Comparison of ENCODE assay signal across 24 mouse cellular contexts in the genomic region with DNA sequence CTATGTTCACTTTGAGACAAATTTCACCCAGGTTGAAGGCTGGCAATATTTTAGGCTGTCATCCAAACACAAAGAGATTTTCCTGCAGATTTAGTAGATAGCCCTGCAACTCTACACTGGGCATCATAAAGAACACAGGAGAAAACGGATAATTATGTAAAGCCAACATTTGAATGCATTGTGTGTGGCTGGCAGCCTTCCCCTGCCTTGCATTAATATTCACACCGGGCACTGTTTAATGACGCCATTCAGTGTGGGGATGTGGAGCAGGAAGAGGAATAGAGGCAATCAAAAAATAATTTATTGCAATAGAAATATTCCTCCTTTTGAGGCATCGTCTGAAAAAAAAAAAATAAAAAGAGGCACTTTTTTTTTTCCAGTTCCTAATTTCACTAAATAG.
A peak's percentile ranks its signal among the peaks of the same experiment; 100 is the strongest.
DNase-seq lines count a peak whose midpoint lies in the region; ATAC-seq lines count a peak whose summit lies in the region.
"Had no signal": no experiment of that assay in that cellular context is flagged by ENCODE, and none has a peak within 500 bp of the region (broad histone marks: within the 10 kb centered on the region; RNA-seq: fewer than 3 reads in every experiment).

No protein-coding gene starts in this region.

- no peak overlapping the region for H3K4me3 ChIP-seq in hindbrain, embryonic 16.5 days (ENCODE audit: low read length)
- no peak overlapping the region for H3K4me3 ChIP-seq in hindbrain, embryonic 12.5 days
- H3K4me3 ChIP-seq in forebrain, embryonic 14.5 days (ENCODE audit: low read depth, low read length) = no peak overlapping the region
- H3K4me3 ChIP-seq in midbrain, embryonic 13.5 days (replicated peaks) = no peak overlapping the region
- H3K4me3 ChIP-seq in neural tube, embryonic 14.5 days (ENCODE audit: low read depth, low read length) = no peak overlapping the region
- H3K4me3 ChIP-seq: embryonic facial prominence, embryonic 12.5 days; gastrocnemius, adult 2 months; heart, embryonic 10.5 days; intestine, embryonic 15.5 days; limb, embryonic 12.5 days had no signal

- H3K27ac ChIP-seq in hindbrain, embryonic 16.5 days (ENCODE audit: low read depth, low read length) = no peak overlapping the region
- no peak overlapping the region for H3K27ac ChIP-seq in hindbrain, embryonic 12.5 days
- H3K27ac ChIP-seq in forebrain, embryonic 14.5 days (ENCODE audit: low read depth, low read length) = no peak overlapping the region
- peak overlapping the region; percentile 27; the same call in 1 of the 2 replicates for H3K27ac ChIP-seq in midbrain, embryonic 13.5 days
- H3K27ac ChIP-seq in neural tube, embryonic 14.5 days (ENCODE audit: low read depth, low read length) = peak overlapping the region; percentile 40; the same call in 1 of the 2 replicates
- H3K27ac ChIP-seq: embryonic facial prominence, embryonic 12.5 days; gastrocnemius, adult 2 months; heart, embryonic 10.5 days; intestine, embryonic 15.5 days; limb, embryonic 12.5 days had no signal

- 16% methylated on average over 4 of the region's 4 CpGs for WGBS in hindbrain, embryonic 16.5 days
- WGBS in hindbrain, embryonic 12.5 days = 57% methylated on average over 4 of the region's 4 CpGs
- 7% methylated on average over 4 of the region's 4 CpGs for WGBS in forebrain, embryonic 14.5 days
- 18% methylated on average over 4 of the region's 4 CpGs for WGBS in midbrain, embryonic 13.5 days
- 26% methylated on average over 4 of the region's 4 CpGs for WGBS in neural tube, embryonic 14.5 days

- no peaks in the 10 kb centered on the region for H3K36me3 ChIP-seq in hindbrain, embryonic 16.5 days (ENCODE audit: control insufficient read depth, insufficient read depth, low read length)
- no peaks in the 10 kb centered on the region for H3K36me3 ChIP-seq in hindbrain, embryonic 12.5 days
- H3K36me3 ChIP-seq in forebrain, embryonic 14.5 days (ENCODE audit: control insufficient read depth, insufficient read depth, low read length) = no peaks in the 10 kb centered on the region
- no peaks in the 10 kb centered on the region for H3K36me3 ChIP-seq in midbrain, embryonic 13.5 days
- H3K36me3 ChIP-seq in neural tube, embryonic 14.5 days (ENCODE audit: control insufficient read depth, insufficient read depth, low read length) = no peaks in the 10 kb centered on the region
- H3K36me3 ChIP-seq: embryonic facial prominence, embryonic 12.5 days; heart, embryonic 10.5 days; intestine, embryonic 15.5 days; limb, embryonic 12.5 days had no signal

- no peaks in the 10 kb centered on the region for H3K9me3 ChIP-seq in hindbrain, embryonic 16.5 days (ENCODE audit: control insufficient read depth, low read length)
- H3K9me3 ChIP-seq in hindbrain, embryonic 12.5 days (replicated peaks) = no peaks in the 10 kb centered on the region
- H3K9me3 ChIP-seq in forebrain, embryonic 14.5 days (replicated peaks; ENCODE audit: control insufficient read depth, low read length) = no peaks in the 10 kb centered on the region
- H3K9me3 ChIP-seq in midbrain, embryonic 13.5 days = no peaks in the 10 kb centered on the region
- no peaks in the 10 kb centered on the region for H3K9me3 ChIP-seq in neural tube, embryonic 14.5 days (ENCODE audit: control insufficient read depth, low read length)
- H3K9me3 ChIP-seq: embryonic facial prominence, embryonic 12.5 days; heart, embryonic 10.5 days; intestine, embryonic 15.5 days; limb, embryonic 12.5 days had no signal

- H3K27me3 ChIP-seq in hindbrain, embryonic 16.5 days (replicated peaks; ENCODE audit: control insufficient read depth, insufficient read depth, low read length) = no peaks in the 10 kb centered on the region
- H3K27me3 ChIP-seq in hindbrain, embryonic 12.5 days = no peaks in the 10 kb centered on the region
- H3K27me3 ChIP-seq in forebrain, embryonic 14.5 days (replicated peaks; ENCODE audit: control insufficient read depth, insufficient read depth, low read length) = no peaks in the 10 kb centered on the region
- no peaks in the 10 kb centered on the region for H3K27me3 ChIP-seq in midbrain, embryonic 13.5 days
- H3K27me3 ChIP-seq in neural tube, embryonic 14.5 days (ENCODE audit: control insufficient read depth, insufficient read depth, low read length) = no peaks in the 10 kb centered on the region
- H3K27me3 ChIP-seq: embryonic facial prominence, embryonic 12.5 days; intestine, embryonic 15.5 days; limb, embryonic 12.5 days had no signal

- no peak overlapping the region for H3K4me2 ChIP-seq in hindbrain, embryonic 16.5 days (ENCODE audit: low read length)
- H3K4me2 ChIP-seq in hindbrain, embryonic 12.5 days (replicated peaks) = no peak overlapping the region
- no peak overlapping the region for H3K4me2 ChIP-seq in forebrain, embryonic 14.5 days (ENCODE audit: low read length)
- no peak overlapping the region; the same call in 1 of the 2 replicates for H3K4me2 ChIP-seq in midbrain, embryonic 13.5 days (replicated peaks)
- H3K4me2 ChIP-seq in neural tube, embryonic 14.5 days (ENCODE audit: low read depth, low read length) = no peak overlapping the region
- H3K4me2 ChIP-seq: embryonic facial prominence, embryonic 12.5 days; intestine, embryonic 15.5 days; limb, embryonic 12.5 days; liver, embryonic 11.5 days had no signal

- peak; percentile 71 for DNase-seq in forebrain, embryonic 14.5 days (ENCODE audit: low spot score)
- DNase-seq in frontal cortex, postnatal 14 days (ENCODE audit: low spot score in 2 of 2) = no peak
- no peak for DNase-seq in right cerebral cortex, adult 18-20 months
- DNase-seq: adrenal gland, postnatal 10 days; cerebellum, adult 2 months; cerebellum, postnatal 25 days; gastrocnemius, adult 2 months; kidney, adult 8-10 months; kidney, postnatal 14 days; lung, adult 18-20 months; lung, postnatal 10 days; thymus, adult 18-20 months; thymus, postnatal 36 days had no signal

- ATAC-seq in hindbrain, embryonic 16.5 days = peak; percentile 70; the same call in 1 of the 2 replicates
- no peak for ATAC-seq in hindbrain, embryonic 12.5 days (ENCODE audit: low FRiP score)
- peak; percentile 82 for ATAC-seq in forebrain, embryonic 14.5 days
- peak; percentile 89 for ATAC-seq in midbrain, embryonic 13.5 days
- ATAC-seq in neural tube, embryonic 14.5 days (ENCODE audit: low read depth) = peak; percentile 87; the same call in 1 of the 2 replicates
- no peak for ATAC-seq in activated CD4-positive, CD25-positive, alpha-beta regulatory T cell, adult 4 months
- ATAC-seq: intestine, embryonic 15.5 days; Patski had no signal

- peaks cover 3% of the 10 kb centered on the region for H3K4me1 ChIP-seq in hindbrain, embryonic 16.5 days (ENCODE audit: control insufficient read depth, insufficient read depth, low read depth, low read length)
- H3K4me1 ChIP-seq in hindbrain, embryonic 12.5 days = no peaks in the 10 kb centered on the region
- H3K4me1 ChIP-seq in forebrain, embryonic 14.5 days (ENCODE audit: control insufficient read depth, insufficient read depth, low read length) = peaks cover 12% of the 10 kb centered on the region
- H3K4me1 ChIP-seq in midbrain, embryonic 13.5 days (replicated peaks) = peaks cover 18% of the 10 kb centered on the region
- 0 out of 2 replicates have a peak, but pooled peaks cover 6% of the 10 kb centered on the region for H3K4me1 ChIP-seq in neural tube, embryonic 14.5 days (ENCODE audit: control insufficient read depth, insufficient read depth, low read length)
- H3K4me1 ChIP-seq: embryonic facial prominence, embryonic 12.5 days; heart, embryonic 10.5 days; intestine, embryonic 15.5 days had no signal

- no peak overlapping the region for H3K9ac ChIP-seq in hindbrain, embryonic 16.5 days (ENCODE audit: low read depth, low read length)
- no peak overlapping the region for H3K9ac ChIP-seq in hindbrain, embryonic 12.5 days
- no peak overlapping the region for H3K9ac ChIP-seq in forebrain, embryonic 14.5 days (ENCODE audit: low read length)
- no peak overlapping the region for H3K9ac ChIP-seq in midbrain, embryonic 13.5 days (replicated peaks)
- no peak overlapping the region for H3K9ac ChIP-seq in neural tube, embryonic 14.5 days (replicated peaks; ENCODE audit: low read depth, low read length)
- H3K9ac ChIP-seq: embryonic facial prominence, embryonic 12.5 days; intestine, embryonic 15.5 days; limb, embryonic 12.5 days had no signal

Comparison
In these comparisons a context has a peak if more than half of its experiments do, and no peak if none do; other contexts are left out.
1. ATAC-seq: peak in hindbrain, embryonic 16.5 days (single experiment), forebrain, embryonic 14.5 days (single experiment), midbrain, embryonic 13.5 days (single experiment) and neural tube, embryonic 14.5 days (single experiment); none in hindbrain, embryonic 12.5 days (single experiment) and activated CD4-positive, CD25-positive, alpha-beta regulatory T cell, adult 4 months (single experiment).
2. H3K27ac ChIP-seq: peak in midbrain, embryonic 13.5 days (single experiment) and neural tube, embryonic 14.5 days (single experiment); none in hindbrain, embryonic 16.5 days (single experiment), hindbrain, embryonic 12.5 days (single experiment) and forebrain, embryonic 14.5 days (single experiment).